Mouse (Mus musculus) layer of hippocampus, adult 6 months (tissue): ENCODE results near the gene Mpg. TPM values are rescaled to one million over a fixed set of nuclear protein-coding genes. Genes with fewer than 3 reads are reported as not detected.

ENCODE experiments used
- long read RNA-seq, 2 experiments: library from polyadenylated mRNA; unstranded; transcript quantifications; one replicate each; pipeline ENCODE4 v2.0.0; 2019 to 2020
- polyA plus RNA-seq: library from polyadenylated mRNA; unstranded; fragments of <200 nt; fragmentation: Nextera tagmentation; gene quantifications from 2 replicates; pipeline ENCODE4 v1.2.3, GENCODE M21; 2021

The Mpg gene
- polyA plus RNA-seq: 17.5 and 17.7 TPM in 2 replicates
- long read RNA-seq, experiment 1, transcript Mpg-201 (4 exons, 1,737 nt): major isoform, 32 of 41 reads
- long read RNA-seq, experiment 1, partial matches to known transcripts: 1 of 41 reads
- long read RNA-seq, experiment 1, other reads (novel, unspliced or antisense): 8 of 41 reads
- long read RNA-seq, experiment 2, transcript Mpg-201 (4 exons, 1,737 nt): major isoform, 54 of 93 reads
- long read RNA-seq, experiment 2, partial matches to known transcripts: 1 of 93 reads
- long read RNA-seq, experiment 2, other reads (novel, unspliced or antisense): 36 of 93 reads

DNA sequence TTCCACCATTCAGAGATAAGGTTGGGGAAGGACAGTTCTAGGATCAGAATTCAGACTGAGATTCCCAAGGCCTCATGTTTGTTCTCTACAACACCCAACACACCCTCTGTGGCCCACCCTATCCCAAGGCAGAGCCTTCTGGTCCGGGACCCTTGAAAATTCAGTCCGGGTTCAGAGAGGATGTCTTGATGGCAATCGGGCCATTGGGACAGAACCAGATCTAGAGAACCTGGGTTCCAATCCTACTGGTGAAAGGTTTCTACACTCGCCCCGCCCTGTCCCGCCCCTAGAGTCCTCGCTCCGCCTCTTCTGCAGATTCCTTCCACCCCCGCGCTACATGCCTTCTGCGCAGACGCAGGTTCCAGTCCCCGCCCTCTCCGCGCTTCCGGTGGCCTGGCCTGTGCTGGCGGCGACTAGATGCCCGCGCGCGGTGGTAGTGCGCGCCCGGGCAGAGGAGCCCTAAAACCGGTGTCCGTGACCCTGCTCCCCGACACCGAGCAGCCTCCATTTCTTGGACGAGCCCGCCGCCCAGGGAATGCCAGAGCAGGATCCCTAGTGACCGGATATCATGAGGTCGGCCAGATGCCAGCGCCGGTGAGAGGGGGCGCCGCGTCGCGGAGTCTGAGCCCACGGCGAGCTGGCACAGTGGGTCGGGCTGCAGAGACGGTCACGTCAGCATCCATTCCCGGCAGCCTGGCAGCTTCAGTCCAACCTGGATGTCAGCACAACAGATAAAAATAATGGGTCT, at the start of gene Mpg:
Mpg (plus strand) TSS at position 382 of the 748 bp plus-strand sequence.

GRCm38 (mm10) chr11:32200075-32200601, 26.2 kb upstream of the Mpg start, which contains the start of gene Il9r:
Il9r (minus strand) TSS chr11:32200279.

DNA sequence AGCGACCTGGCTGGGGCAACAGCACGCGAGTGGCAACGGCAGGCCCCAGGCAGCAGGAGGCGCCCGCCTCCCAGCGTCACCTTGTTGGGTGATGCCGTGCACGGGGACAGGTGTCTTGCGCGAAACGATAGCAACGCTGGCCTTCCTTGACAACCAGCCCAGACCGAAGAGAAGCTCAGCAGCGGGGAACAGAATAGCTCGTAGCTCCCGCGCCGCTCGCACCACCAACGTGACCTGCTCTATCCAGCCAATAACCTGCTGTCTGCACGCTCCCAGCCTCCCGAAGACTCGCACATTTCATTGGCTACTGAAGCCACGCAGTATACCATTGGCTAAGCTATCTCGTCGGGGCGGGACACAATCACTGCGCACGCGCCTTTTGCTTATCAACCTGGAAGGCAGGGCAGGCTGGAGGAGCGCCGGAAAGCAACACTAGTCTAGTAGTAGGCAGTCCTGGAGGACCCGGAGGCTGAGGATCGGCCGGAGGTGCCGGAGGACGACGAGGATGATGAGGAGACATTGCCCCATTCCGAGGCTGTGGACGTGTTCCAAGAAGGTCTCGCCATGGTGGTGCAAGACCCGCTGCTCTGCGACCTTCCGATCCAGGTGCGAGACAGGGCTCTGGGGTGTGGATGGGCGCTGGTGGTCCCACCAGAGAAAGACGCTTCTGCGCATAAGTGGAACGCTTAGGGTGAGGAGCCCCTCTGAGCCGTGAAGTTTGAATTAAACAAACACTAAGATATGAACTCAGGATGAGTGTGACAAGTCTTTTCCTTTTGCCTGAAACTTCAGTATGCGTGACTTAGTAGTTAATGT, 21.0 kb upstream of the Mpg start, which contains the start of gene Snrnp25:
Snrnp25 (plus strand) TSS at position 358 of the 816 bp plus-strand sequence.

DNA sequence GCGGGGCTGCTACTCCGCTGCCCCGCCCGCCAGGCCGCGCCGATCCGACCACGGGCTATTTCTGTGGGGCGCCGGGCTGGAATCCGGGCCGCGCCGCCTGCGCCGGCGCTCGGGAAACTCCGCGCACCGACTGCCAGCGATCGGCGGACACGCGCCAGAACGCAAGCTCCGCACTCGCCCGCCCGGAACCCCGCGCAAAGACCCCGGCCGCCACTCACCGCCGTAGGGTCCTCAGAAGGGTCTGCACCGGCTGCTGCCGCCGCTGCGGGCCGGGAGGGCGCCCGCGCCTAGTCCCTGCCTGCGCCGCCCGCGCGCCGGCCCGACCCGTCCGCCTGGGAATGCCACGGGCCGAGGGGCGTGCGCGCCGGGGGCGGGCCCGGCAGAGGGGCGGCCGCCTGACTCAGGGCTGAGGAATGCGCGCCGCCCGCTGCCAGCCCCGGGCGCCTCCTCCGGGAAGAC, 4.3 kb upstream of the Mpg start, which contains the start of gene Rhbdf1:
Rhbdf1 (minus strand) TSS at position 350 of the 459 bp plus-strand sequence.

DNA sequence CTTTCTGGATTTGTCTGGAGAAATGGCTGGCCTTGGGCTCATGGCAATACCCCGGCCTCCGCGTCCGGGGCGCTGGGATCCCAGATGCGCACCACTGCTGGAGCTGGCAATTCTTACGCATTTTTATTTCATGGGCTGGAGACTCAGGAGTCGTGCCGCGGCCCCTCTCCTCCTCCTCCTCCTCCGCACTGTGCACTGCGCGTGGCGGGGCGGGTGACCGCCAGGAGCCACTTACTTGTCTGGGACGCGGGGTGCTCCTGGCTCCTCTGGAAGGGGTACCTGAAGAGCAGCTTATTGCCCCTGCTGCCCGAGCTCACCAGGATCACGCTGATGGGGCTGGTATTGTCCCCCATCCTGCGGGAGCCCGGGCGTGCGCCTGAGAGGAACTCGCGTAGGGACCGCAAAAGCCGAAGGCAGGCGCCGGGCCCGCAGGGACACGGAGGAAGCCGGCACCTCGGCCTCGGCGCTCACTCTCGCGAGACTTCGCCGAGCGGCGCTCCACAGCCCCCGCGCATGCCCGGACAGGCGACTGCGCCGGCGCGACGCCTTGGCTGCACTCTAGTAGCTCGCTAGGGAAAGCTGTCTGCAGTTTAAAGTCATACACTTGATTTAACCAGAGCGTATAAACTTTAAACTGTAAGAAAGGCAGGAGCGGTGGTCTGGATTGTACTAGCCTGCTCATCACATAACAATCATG, 41.0 kb downstream of the Mpg start, which contains the start of gene Nprl3:
Nprl3 (minus strand) TSS at position 520 of the 697 bp plus-strand sequence.

DNA sequence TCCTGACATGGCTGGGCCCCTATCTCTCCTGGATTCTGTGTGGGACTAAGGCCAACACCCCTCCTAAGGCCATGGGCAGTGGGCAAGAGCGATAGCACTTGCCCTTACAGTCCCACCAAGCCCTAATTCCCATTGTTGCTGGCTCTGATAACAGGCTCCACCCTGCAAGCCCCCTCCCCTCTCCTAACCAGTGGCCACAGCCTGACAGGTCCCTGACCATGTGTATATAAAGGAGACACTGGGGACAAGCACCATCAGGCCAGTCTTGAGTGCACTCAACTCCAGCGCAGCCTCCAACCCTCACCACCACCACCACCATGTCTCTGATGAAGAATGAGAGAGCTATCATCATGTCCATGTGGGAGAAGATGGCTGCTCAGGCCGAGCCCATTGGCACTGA, 50.0 kb downstream of the Mpg start, which contains the start of gene Hba-x:
Hba-x (plus strand) TSS at position 54 of the 400 bp plus-strand sequence.

Other genes starting within 250 kb of the Mpg start
- gene Nsg2, start 226.0 kb upstream of the Mpg start, polyA plus RNA-seq: 118 and 126 TPM in 2 replicates
- gene Il9r, start 26.2 kb upstream of the Mpg start, polyA plus RNA-seq: not detected in 2 replicates
- gene Snrnp25, start 21.1 kb upstream of the Mpg start, polyA plus RNA-seq: 64.4 and 68.4 TPM in 2 replicates
- 2.1 and 3.1 TPM in 2 replicates for gene Rhbdf1, start 4.2 kb upstream of the Mpg start, polyA plus RNA-seq
- 59.4 and 67.1 TPM in 2 replicates for gene Nprl3, start 41.2 kb downstream of the Mpg start, polyA plus RNA-seq
- not detected in 2 replicates for gene Hba-x, start 49.9 kb downstream of the Mpg start, polyA plus RNA-seq
- 6.8 and 9.2 TPM in 2 replicates for gene Hba-a1, start 57.0 kb downstream of the Mpg start, polyA plus RNA-seq
- gene Hbq1b, start 60.5 kb downstream of the Mpg start, polyA plus RNA-seq: 0.92 TPM in 1 of 2 replicates, not detected in the other
- 11.4 and 18.1 TPM in 2 replicates for gene Hba-a2, start 70.0 kb downstream of the Mpg start, polyA plus RNA-seq
- gene Hbq1a, start 73.6 kb downstream of the Mpg start, polyA plus RNA-seq: 1.0 and 1.2 TPM in 2 replicates
- gene Sh3pxd2b, start 121.3 kb downstream of the Mpg start, polyA plus RNA-seq: 1.6 and 1.8 TPM in 2 replicates
- gene Ubtd2, start 228.9 kb downstream of the Mpg start, polyA plus RNA-seq: 6.3 and 6.8 TPM in 2 replicates